Mouse (Mus musculus) kidney, postnatal 0 days (tissue): ENCODE measurements around the gene Itsn2. TPM values are rescaled to one million over a fixed set of nuclear protein-coding genes. Genes with fewer than 3 reads are reported as not detected.
A peak's percentile ranks its signal among the peaks of the same experiment; 100 is the strongest.

Source experiments
- ATAC-seq: fragments of 200-750 bp; cut with Nextera tagmentation; replicated peaks from 2 replicates; pipeline ENCODE4 v1.8.0; 2017; ENCODE audit warnings: low read depth, moderate number of reproducible peaks, moderate TSS enrichment, moderate library complexity; ENCODE audit not compliant: low FRiP score
- DNase-seq: peaks from one replicate; pipeline ENCODE4 v3.0.0-alpha.2; 2016; ENCODE audit warnings: low spot score
- H3K27ac ChIP-seq: fragments of 300-500 bp; sonication (generic); 2 replicates; pipeline ENCODE4 v1.5.1; 2014; ENCODE audit warnings: mild to moderate bottlenecking
- H3K27me3 ChIP-seq: fragments of 300-500 bp; sonication (generic); 2 replicates; pipeline ENCODE4 v1.6.1; 2014; ENCODE audit warnings: low read length, mixed read lengths; ENCODE audit not compliant: insufficient read depth
- H3K36me3 ChIP-seq: fragments of 300-500 bp; sonication (generic); 2 replicates; pipeline ENCODE4 v1.6.1; 2014; ENCODE audit warnings: low read length, mixed read lengths; ENCODE audit not compliant: insufficient read depth
- H3K4me1 ChIP-seq: fragments of 300-500 bp; sonication (generic); replicated peaks from 2 replicates; pipeline ENCODE4 v1.6.1; 2014; ENCODE audit warnings: antibody characterized with exemption, low read length, mixed read lengths; ENCODE audit not compliant: insufficient read depth
- H3K4me2 ChIP-seq: fragments of 300-500 bp; sonication (generic); 2 replicates; pipeline ENCODE4 v1.6.1; 2014; ENCODE audit warnings: mild to moderate bottlenecking, low read length, moderate library complexity, mixed read lengths
- H3K4me3 ChIP-seq: fragments of 300-500 bp; sonication (generic); replicated peaks from 2 replicates; pipeline ENCODE4 v1.5.1; 2014; ENCODE audit warnings: low read depth, low read length
- H3K9ac ChIP-seq: fragments of 300-500 bp; sonication (generic); 2 replicates; pipeline ENCODE4 v1.6.1; 2014; ENCODE audit warnings: low read depth, low read length
- H3K9me3 ChIP-seq: fragments of 300-500 bp; sonication (generic); replicated peaks from 2 replicates; pipeline ENCODE4 v1.6.1; 2016; ENCODE audit warnings: low read length, inconsistent platforms, mixed read lengths
- CTCF ChIP-seq: IDR thresholded peaks from 2 replicates; pipeline ENCODE4 v1.5.1; 2016; ENCODE audit warnings: antibody characterized with exemption, low read depth, mild to moderate bottlenecking, moderate library complexity
- WGBS: fragments of 180-500 bp; shearing (Covaris S2); extraction: QIAGEN DNeasy Blood & Tissue Kit; methylation state at CpG from one replicate; pipeline ENCODE4 v1.1.7; 2014; 5-methylcytosine and 5-hydroxymethylcytosine counted together
- polyA plus RNA-seq: library from polyadenylated mRNA; unstranded; fragments of >200 nt; fragmentation: Nextera tagmentation; extraction: Ambion mirVana; gene quantifications from 2 replicates; pipeline ENCODE4 v1.2.1, GENCODE M21; 2015

The Itsn2 gene
- polyA plus RNA-seq, 1 experiment from 2014 or later: 35.7 TPM

GRCm38 (mm10) chr12:4713361-4713760 lies 120.9 kb downstream of the Itsn2 start:
- Histone ChIP-seq H3K4me3 (no peak overlapping the region), H3K27me3 (no peaks in the 10 kb centered on the region), H3K9me3 (no peaks in the 10 kb centered on the region), H3K27ac (no peak overlapping the region), H3K4me2 (no peak overlapping the region), H3K4me1 (no peaks in the 10 kb centered on the region), H3K36me3 (peaks cover 51% of the 10 kb centered on the region), H3K9ac (no peak overlapping the region)
- WGBS: 46% methylated on average over 4 of the region's 4 CpGs
- DNase-seq (no peak), ATAC-seq (no peak)
- no peak for TF ChIP-seq CTCF

- Histone ChIP-seq H3K27me3 (no peaks in the 10 kb centered on the region), H3K9me3 (no peaks in the 10 kb centered on the region), H3K4me1 (no peaks in the 10 kb centered on the region), H3K36me3 (peaks cover 31% of the 10 kb centered on the region; the same call in 1 of the 2 replicates), H3K27ac (no peak overlapping the region), H3K4me2 (no peak overlapping the region), H3K4me3 (no peak overlapping the region), H3K9ac (no peak overlapping the region)
- 86% methylated on average over 10 of the region's 10 CpGs for WGBS
- ATAC-seq (no peak), DNase-seq (no peak)
- TF ChIP-seq CTCF: no peak
Measured at GRCm38 (mm10) chr12:4715606-4716005, 123.2 kb downstream of the Itsn2 start.

GRCm38 (mm10) chr12:4717417-4717816 lies 125.0 kb downstream of the Itsn2 start:
- H3K27ac ChIP-seq: no peak overlapping the region
- H3K4me1 ChIP-seq: no peaks in the 10 kb centered on the region
- DNase-seq: peak; percentile 56
- H3K9me3 ChIP-seq: no peaks in the 10 kb centered on the region
- H3K4me2 ChIP-seq: no peak overlapping the region
- no peak overlapping the region for H3K9ac ChIP-seq
- H3K27me3 ChIP-seq: no peaks in the 10 kb centered on the region
- peak; percentile 72; the same call in 1 of the 2 replicates for ATAC-seq
- H3K36me3 ChIP-seq: peaks cover 20% of the 10 kb centered on the region; the same call in 1 of the 2 replicates
- 3% methylated on average over 7 of the region's 7 CpGs for WGBS
- no peak overlapping the region for H3K4me3 ChIP-seq
- TF ChIP-seq CTCF: no peak

GRCm38 (mm10) chr12:4719066-4719761 lies 126.8 kb downstream of the Itsn2 start:
- peaks cover 6% of the 10 kb centered on the region; the same call in 1 of the 2 replicates for H3K36me3 ChIP-seq
- H3K27ac ChIP-seq: no peak overlapping the region
- no peak for TF ChIP-seq CTCF
- H3K9ac ChIP-seq: no peak overlapping the region
- H3K4me2 ChIP-seq: no peak overlapping the region
- WGBS: 74% methylated on average over 13 of the region's 13 CpGs
- H3K9me3 ChIP-seq: no peaks in the 10 kb centered on the region
- no peaks in the 10 kb centered on the region for H3K4me1 ChIP-seq
- no peaks in the 10 kb centered on the region for H3K27me3 ChIP-seq
- DNase-seq (no peak), ATAC-seq (no peak)
- no peak overlapping the region for H3K4me3 ChIP-seq

- H3K4me2 ChIP-seq: no peak overlapping the region
- DNase-seq (no peak), ATAC-seq (no peak)
- H3K27ac ChIP-seq: no peak overlapping the region
- no peaks in the 10 kb centered on the region for H3K4me1 ChIP-seq
- WGBS: 79% methylated on average over 17 of the region's 17 CpGs
- no peaks in the 10 kb centered on the region for H3K27me3 ChIP-seq
- H3K9me3 ChIP-seq: no peaks in the 10 kb centered on the region
- no peak overlapping the region for H3K4me3 ChIP-seq
- H3K36me3 ChIP-seq: peaks cover 5% of the 10 kb centered on the region; the same call in 1 of the 2 replicates
- peak; percentile 49 for TF ChIP-seq CTCF
- H3K9ac ChIP-seq: no peak overlapping the region
Measured at GRCm38 (mm10) chr12:4719762-4720754, 127.6 kb downstream of the Itsn2 start.

- DNase-seq: no peak
- H3K4me3 ChIP-seq: no peak overlapping the region
- TF ChIP-seq CTCF: no peak
- no peaks in the 10 kb centered on the region for H3K4me1 ChIP-seq
- H3K9ac ChIP-seq: no peak overlapping the region
- H3K27ac ChIP-seq: no peak overlapping the region
- no peaks in the 10 kb centered on the region for H3K9me3 ChIP-seq
- H3K4me2 ChIP-seq: no peak overlapping the region
- no peaks in the 10 kb centered on the region for H3K36me3 ChIP-seq
- no peaks in the 10 kb centered on the region for H3K27me3 ChIP-seq
- no peak for ATAC-seq
- WGBS: 94% methylated on average over 3 of the region's 3 CpGs
Measured at GRCm38 (mm10) chr12:4729165-4729564, 136.7 kb downstream of the Itsn2 start.
